Mouse (Mus musculus) liver, embryonic 13.5 days (tissue): ENCODE data around the gene Natd1. TPM values are rescaled to one million over a fixed set of nuclear protein-coding genes. Genes with fewer than 3 reads are reported as not detected.

Experiments
- ATAC-seq: fragments of 200-750 bp; cut with Nextera tagmentation; 2 replicates; pipeline ENCODE4 v1.8.0; 2017; ENCODE audit warnings: low read depth, mild to moderate bottlenecking, moderate number of reproducible peaks, moderate library complexity
- DNase-seq: peaks from one replicate; pipeline ENCODE4 v3.0.0; 2022
- H3K27ac ChIP-seq: fragments of 300-500 bp; sonication (generic); 2 replicates; pipeline ENCODE4 v1.5.1; 2015; ENCODE audit warnings: moderate library complexity, mild to moderate bottlenecking, inconsistent platforms
- H3K27me3 ChIP-seq: fragments of 300-500 bp; sonication (generic); 2 replicates; pipeline ENCODE4 v1.6.1; 2015; ENCODE audit warnings: mild to moderate bottlenecking, inconsistent platforms
- H3K36me3 ChIP-seq: fragments of 300-500 bp; sonication (generic); 2 replicates; pipeline ENCODE4 v1.6.1; 2015; ENCODE audit warnings: mild to moderate bottlenecking, inconsistent platforms
- H3K4me1 ChIP-seq: fragments of 300-500 bp; sonication (generic); replicated peaks from 2 replicates; pipeline ENCODE4 v1.6.1; 2015; ENCODE audit warnings: inconsistent platforms
- H3K4me2 ChIP-seq: fragments of 300-500 bp; sonication (generic); 2 replicates; pipeline ENCODE4 v1.6.1; 2015; ENCODE audit warnings: inconsistent platforms, mild to moderate bottlenecking, moderate library complexity
- H3K4me3 ChIP-seq: fragments of 300-500 bp; sonication (generic); replicated peaks from 2 replicates; pipeline ENCODE4 v1.5.1; 2015; ENCODE audit warnings: mild to moderate bottlenecking, inconsistent platforms
- H3K9ac ChIP-seq: fragments of 300-500 bp; sonication (generic); 2 replicates; pipeline ENCODE4 v1.6.1; 2015; ENCODE audit warnings: mild to moderate bottlenecking, inconsistent platforms
- H3K9me3 ChIP-seq: fragments of 300-500 bp; sonication (generic); replicated peaks from 2 replicates; pipeline ENCODE4 v1.6.1; 2016; ENCODE audit warnings: inconsistent platforms
- WGBS: fragments of 180-500 bp; shearing (Covaris S2); methylation state at CpG from one replicate; pipeline ENCODE4 v1.1.7; 2015; ENCODE audit not compliant: insufficient replicate concordance; 5-methylcytosine and 5-hydroxymethylcytosine counted together
- polyA plus RNA-seq: library from polyadenylated mRNA; unstranded; fragments of >200 nt; fragmentation: Nextera tagmentation; extraction: Ambion mirVana; gene quantifications from 2 replicates; pipeline ENCODE4 v1.2.1, GENCODE M21; 2015

Gene Natd1
- polyA plus RNA-seq, 1 experiment from 2014 or later: 8.6 TPM

DNA sequence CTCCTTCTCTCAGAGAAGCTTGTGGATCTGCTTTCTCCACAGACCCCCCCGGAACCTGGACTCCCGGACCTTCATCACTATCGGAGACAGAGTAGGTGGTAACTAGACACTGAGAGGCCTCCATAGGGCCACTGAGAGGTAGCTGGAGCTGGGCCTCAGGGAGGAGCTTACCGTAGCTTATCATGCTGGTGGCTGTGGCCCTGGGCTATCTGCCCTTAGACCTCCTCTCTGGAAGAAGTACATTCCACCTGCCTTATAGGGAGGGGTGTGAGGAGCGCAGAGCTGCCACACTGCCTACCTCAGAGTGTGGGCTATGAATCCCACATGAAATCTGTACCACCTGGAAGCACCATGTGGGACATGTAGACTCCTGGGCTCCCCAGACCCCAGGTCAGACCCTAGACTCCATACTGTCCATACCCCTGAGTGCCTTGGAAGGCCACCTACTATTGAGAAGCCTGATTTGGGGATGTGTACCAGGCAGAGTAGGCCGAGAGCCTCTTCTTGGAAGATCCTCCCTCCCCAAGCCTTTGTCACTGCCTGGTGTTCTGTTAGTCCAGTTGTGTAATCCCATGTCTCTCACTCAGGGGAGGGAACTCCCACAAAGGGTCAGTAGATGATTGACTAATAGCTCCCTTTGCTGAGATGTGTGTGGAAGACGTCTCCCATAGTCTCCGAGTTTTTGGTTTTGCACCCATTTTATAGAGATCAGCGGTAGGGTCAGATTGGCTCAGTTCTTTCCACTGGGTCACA, 27.9 kb upstream of the Natd1 start:
- 54% methylated on average over 9 of the region's 9 CpGs for WGBS
- Histone ChIP-seq H3K27me3 (no peaks in the 10 kb centered on the region), H3K4me2 (peak overlapping the region; percentile 82), H3K4me1 (peaks cover 60% of the 10 kb centered on the region), H3K27ac (peak overlapping the region; percentile 92), H3K4me3 (peak overlapping the region; percentile 56), H3K9me3 (no peaks in the 10 kb centered on the region), H3K9ac (peak overlapping the region; percentile 75), H3K36me3 (peaks cover 99% of the 10 kb centered on the region)
- ATAC-seq: peak; percentile 91
- peak; percentile 65 for DNase-seq

DNA sequence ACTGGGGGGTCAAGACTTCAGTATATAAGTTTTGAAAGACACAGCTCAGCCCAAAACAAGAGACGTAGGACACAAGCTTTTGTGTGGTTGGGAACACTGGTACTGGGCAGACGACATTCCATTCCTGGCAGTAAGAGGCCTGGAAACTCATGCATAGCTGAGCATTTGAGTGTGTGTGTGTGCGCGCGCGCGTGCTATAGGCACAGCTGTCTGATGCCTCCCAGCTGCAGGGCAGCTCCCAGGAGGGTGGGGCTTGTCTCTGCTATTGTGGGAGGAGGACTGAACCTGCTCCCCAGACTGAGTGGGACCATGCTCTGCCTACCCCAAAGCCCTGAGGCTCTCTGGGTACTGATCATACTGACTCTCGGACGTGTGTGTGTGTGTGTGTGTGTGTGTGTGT, 26.8 kb upstream of the Natd1 start:
- Histone ChIP-seq H3K9ac (peak overlapping the region; percentile 75), H3K4me2 (peak overlapping the region; percentile 82), H3K9me3 (no peaks in the 10 kb centered on the region), H3K27ac (peak overlapping the region; percentile 92), H3K4me3 (peak overlapping the region; percentile 56), H3K36me3 (peaks cover 99% of the 10 kb centered on the region), H3K4me1 (peaks cover 71% of the 10 kb centered on the region), H3K27me3 (no peaks in the 10 kb centered on the region)
- DNase-seq (peak; percentile 62), ATAC-seq (peak; percentile 76)
- WGBS: 63% methylated on average over 9 of the region's 9 CpGs

DNA sequence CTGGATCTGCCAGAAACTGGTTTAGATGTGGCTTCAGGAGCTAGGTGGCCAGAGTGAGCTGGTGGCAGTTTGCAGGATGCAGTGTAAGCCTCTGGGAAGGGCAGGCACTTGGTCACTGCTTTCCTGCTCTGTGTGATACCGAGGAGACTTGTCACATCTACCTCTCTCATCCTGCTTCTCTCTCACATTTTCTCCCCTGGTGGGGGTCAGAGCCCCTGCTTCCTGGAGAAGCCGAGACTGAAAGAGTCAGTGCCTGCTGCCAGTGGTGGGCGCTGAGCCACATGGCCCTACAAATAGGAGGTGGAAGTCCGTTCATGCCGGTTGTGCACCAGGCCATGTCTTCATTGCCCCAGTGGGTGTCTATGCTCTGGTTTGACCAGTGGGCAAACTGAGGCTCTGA, 26.0 kb upstream of the Natd1 start:
- WGBS: 82% methylated on average over 5 of the region's 5 CpGs
- H3K9me3 ChIP-seq: no peaks in the 10 kb centered on the region
- no peak for ATAC-seq
- peak overlapping the region; percentile 75 for H3K9ac ChIP-seq
- H3K4me2 ChIP-seq: peak overlapping the region; percentile 82
- no peak for DNase-seq
- no peaks in the 10 kb centered on the region for H3K27me3 ChIP-seq
- H3K27ac ChIP-seq: peak overlapping the region; percentile 92
- no peak overlapping the region for H3K4me3 ChIP-seq
- H3K36me3 ChIP-seq: peaks cover 95% of the 10 kb centered on the region
- peaks cover 79% of the 10 kb centered on the region for H3K4me1 ChIP-seq

DNA sequence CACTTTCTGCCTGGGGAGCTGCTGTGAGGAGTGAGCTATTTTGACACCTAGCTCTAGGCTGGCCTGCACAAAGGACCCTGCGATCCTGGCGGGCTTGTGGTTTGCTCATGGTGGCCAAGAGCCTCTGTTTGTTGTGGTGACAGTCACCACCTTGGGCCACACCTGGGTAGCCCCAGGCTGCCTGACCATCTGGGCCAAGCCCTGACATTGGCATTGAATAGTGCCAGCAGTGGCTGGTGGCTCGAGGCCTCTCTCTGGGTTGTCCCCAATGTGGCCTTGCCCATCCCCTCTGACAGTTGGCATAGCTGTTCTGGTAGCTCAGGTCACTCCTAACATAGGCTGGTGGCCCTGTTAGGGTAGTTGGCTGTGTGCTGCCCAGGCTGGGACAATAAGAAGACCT, 24.9 kb upstream of the Natd1 start:
- H3K36me3 ChIP-seq: peaks cover 88% of the 10 kb centered on the region
- no peak for ATAC-seq
- no peaks in the 10 kb centered on the region for H3K27me3 ChIP-seq
- no peak overlapping the region for H3K4me2 ChIP-seq
- DNase-seq: no peak
- 0 out of 2 replicates have a peak overlapping the region, but pooled peaks have one; percentile 26 for H3K9ac ChIP-seq
- H3K4me1 ChIP-seq: peaks cover 89% of the 10 kb centered on the region
- no peak overlapping the region for H3K4me3 ChIP-seq
- H3K9me3 ChIP-seq: no peaks in the 10 kb centered on the region
- 87% methylated on average over 3 of the region's 3 CpGs for WGBS
- H3K27ac ChIP-seq: peak overlapping the region; percentile 53

DNA sequence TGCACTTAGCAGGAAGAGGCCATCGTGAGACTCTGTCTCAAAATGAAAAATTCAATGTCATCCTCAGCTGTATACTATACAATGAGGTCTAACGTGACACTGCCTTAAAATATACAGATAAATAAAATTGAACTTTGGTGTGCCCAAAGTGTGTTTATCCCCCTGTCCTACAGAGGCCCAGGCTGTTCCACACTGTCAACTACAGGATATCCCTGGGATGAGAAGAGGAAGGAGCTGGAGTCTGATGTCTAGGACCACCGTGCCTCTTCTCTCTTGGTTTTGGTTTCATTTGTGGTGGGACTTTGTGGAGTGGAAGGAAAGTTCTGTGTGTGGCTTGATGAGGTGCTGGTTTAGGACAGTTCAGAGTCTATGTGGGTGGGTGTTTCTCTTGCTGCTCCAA, 23.1 kb upstream of the Natd1 start:
- DNase-seq (no peak), ATAC-seq (no peak)
- Histone ChIP-seq H3K27me3 (no peaks in the 10 kb centered on the region), H3K27ac (peak overlapping the region; percentile 99), H3K9me3 (no peaks in the 10 kb centered on the region), H3K4me2 (peak overlapping the region; percentile 87), H3K36me3 (peaks cover 80% of the 10 kb centered on the region), H3K4me1 (peaks cover 99% of the 10 kb centered on the region), H3K9ac (peak overlapping the region; percentile 29; the same call in 1 of the 2 replicates), H3K4me3 (no peak overlapping the region)
- 56% methylated on average over 3 of the region's 3 CpGs for WGBS

DNA sequence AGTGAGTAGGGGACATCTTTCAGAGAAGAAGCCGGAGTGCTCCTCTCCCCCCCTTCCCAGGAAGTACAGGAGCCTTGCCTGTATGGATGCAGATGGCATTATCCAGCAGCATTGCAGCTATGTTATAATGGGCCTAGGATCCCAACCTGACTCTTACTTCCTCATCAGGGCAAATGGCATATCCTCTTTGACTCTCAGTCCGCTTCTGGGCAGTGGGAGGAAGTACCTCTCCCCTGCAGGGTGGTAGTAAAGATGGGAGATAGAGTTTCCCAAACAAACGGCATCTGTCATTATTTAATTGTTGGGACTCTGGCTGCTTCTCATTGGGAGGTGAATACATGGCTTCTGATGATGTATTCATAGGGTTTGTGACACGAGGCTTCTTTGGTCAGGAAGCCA, 21.4 kb upstream of the Natd1 start:
- peaks cover 64% of the 10 kb centered on the region for H3K36me3 ChIP-seq
- peak overlapping the region; percentile 87 for H3K4me2 ChIP-seq
- ATAC-seq (no peak), DNase-seq (no peak)
- no peaks in the 10 kb centered on the region for H3K27me3 ChIP-seq
- H3K9me3 ChIP-seq: no peaks in the 10 kb centered on the region
- WGBS: 40% methylated on average over 4 of the region's 4 CpGs
- H3K4me3 ChIP-seq: peak overlapping the region; percentile 95
- peaks cover 88% of the 10 kb centered on the region for H3K4me1 ChIP-seq
- peak overlapping the region; percentile 99 for H3K27ac ChIP-seq
- H3K9ac ChIP-seq: peak overlapping the region; percentile 74

DNA sequence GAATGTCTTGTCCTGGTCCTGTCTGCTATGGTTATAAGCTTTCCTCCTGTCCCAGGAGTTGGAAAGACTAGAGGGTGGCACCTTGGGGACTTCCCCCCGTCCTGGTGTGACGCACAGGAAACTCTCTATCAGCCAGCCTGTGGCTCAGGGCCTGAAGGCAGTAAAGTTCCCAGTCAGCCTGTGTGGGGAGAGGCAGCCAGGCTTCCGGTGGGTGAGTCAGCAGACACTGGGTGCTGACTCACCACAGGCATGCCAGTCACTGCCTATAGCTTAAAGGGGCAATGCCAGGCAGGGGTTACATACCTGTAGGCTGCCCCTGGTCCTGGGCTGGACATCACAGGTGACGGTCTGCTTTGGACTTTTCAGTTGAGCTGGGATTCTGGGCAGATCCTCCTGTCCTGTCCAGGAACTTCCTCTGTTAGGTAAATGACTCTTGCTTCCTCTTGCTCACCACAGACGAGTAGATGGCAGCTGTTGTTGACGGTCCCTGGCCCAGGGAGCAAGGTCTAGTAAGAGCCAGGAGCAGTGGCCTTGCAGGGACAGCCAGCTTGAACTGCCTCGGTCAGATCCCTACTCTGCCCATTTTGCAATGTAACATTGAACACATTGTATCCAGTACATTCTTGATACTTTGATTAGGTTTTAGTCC, 20.9 kb upstream of the Natd1 start:
- WGBS: 16% methylated on average over 7 of the region's 7 CpGs
- ATAC-seq (peak; percentile 82), DNase-seq (peak; percentile 87)
- no peaks in the 10 kb centered on the region for H3K27me3 ChIP-seq
- H3K9ac ChIP-seq: peak overlapping the region; percentile 74
- H3K4me1 ChIP-seq: peaks cover 88% of the 10 kb centered on the region
- peak overlapping the region; percentile 99 for H3K27ac ChIP-seq
- H3K4me3 ChIP-seq: peak overlapping the region; percentile 95
- peak overlapping the region; percentile 87 for H3K4me2 ChIP-seq
- peaks cover 59% of the 10 kb centered on the region for H3K36me3 ChIP-seq
- no peaks in the 10 kb centered on the region for H3K9me3 ChIP-seq

DNA sequence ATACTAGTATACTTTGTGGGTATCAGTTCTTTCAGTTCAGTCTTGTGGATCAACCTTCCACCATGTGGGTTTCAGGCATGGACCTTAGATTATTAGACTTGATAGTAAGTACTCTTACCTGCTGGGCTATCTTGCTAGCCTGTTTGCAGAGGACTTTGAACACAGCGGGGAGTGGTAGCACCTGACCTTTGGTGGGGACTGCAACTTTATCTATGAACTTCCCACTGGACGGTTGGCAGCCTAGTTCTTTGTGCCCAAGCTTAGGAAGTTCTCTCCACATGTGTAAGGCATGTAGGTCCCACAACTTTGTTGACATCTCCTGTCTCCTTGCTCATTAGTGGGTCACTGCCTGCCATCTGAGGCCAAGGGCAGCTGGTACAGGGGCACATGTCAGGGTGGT, 20.2 kb upstream of the Natd1 start:
- H3K9ac ChIP-seq: peak overlapping the region; percentile 74
- DNase-seq (no peak), ATAC-seq (no peak)
- H3K4me3 ChIP-seq: peak overlapping the region; percentile 95
- peaks cover 88% of the 10 kb centered on the region for H3K4me1 ChIP-seq
- no peaks in the 10 kb centered on the region for H3K9me3 ChIP-seq
- 32% methylated on average over 2 of the region's 2 CpGs for WGBS
- H3K27ac ChIP-seq: peak overlapping the region; percentile 99
- H3K36me3 ChIP-seq: peaks cover 52% of the 10 kb centered on the region
- H3K4me2 ChIP-seq: peak overlapping the region; percentile 87
- H3K27me3 ChIP-seq: no peaks in the 10 kb centered on the region

DNA sequence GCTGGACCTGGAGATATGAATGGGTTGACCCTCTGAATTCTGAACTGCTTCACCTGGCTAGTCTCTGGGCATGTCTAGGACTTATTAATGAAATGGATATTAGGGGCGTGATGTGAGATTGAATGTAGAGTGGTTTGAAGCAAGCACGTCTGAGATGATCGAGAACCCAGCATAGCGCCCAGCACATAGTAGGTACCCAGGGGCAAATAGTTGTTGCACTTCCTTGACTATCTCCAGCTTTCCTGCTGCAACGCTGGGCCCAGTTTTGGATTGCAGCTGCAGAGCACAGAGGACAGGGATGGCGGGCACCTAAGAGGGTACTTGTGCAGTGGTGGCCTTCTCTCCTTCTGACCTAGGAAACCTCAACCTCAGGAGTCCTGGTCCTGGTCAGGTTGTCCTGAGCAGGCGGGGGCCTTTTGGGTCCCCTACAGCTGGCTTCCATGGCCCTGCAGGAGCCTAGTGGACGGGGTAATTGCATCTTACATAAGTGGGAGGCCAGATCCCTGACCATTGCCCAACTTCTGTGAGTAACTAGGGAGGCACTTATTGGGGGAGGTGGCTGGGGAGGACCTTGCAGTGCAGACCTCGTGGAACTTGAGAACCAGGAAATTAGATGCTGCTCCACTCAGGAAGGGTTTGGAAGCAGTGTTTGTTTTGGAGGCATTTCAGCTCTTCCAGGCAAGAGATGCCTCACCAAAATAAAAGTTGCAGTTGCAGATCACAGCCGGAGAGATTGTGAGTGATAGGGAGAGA, 18.8 kb upstream of the Natd1 start:
- Histone ChIP-seq H3K4me3 (peak overlapping the region; percentile 95), H3K4me1 (peaks cover 77% of the 10 kb centered on the region), H3K9me3 (no peaks in the 10 kb centered on the region), H3K36me3 (peaks cover 38% of the 10 kb centered on the region), H3K4me2 (peak overlapping the region; percentile 88), H3K9ac (peak overlapping the region; percentile 99), H3K27ac (peak overlapping the region; percentile 94), H3K27me3 (no peaks in the 10 kb centered on the region)
- DNase-seq (no peak), ATAC-seq (no peak)
- WGBS: 59% methylated on average over 10 of the region's 10 CpGs

DNA sequence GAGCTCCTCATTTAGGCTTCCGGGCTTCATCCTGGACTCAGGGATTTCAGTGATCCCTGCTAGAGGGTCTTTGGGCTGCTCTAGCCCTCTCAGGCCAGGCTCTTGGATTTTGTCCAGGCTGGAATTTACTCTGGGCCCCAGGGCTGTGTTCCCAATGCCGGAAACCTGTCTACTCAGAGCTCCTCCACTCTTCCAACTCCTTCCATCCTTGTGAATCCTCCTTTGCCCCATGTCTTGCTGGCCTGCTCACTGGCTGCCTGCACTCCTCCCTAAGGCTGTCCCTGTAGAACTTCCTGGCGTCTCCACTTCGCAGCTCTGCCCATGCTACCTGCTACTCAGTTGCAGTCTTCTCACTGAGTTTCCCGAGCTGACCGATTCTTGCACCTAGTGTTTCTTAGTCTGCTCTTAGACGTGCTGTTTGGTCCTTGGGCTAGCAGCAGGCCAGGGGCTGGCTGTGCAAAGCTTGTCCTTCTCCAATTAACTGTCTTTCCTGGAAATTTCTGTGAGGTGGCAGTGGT, 18.0 kb upstream of the Natd1 start:
- Histone ChIP-seq H3K9ac (peak overlapping the region; percentile 99), H3K4me2 (peak overlapping the region; percentile 88), H3K27ac (peak overlapping the region; percentile 94), H3K36me3 (peaks cover 30% of the 10 kb centered on the region), H3K4me3 (peak overlapping the region; percentile 95), H3K4me1 (peaks cover 76% of the 10 kb centered on the region), H3K27me3 (no peaks in the 10 kb centered on the region), H3K9me3 (no peaks in the 10 kb centered on the region)
- no peak for DNase-seq
- WGBS: 3% methylated on average over 7 of the region's 7 CpGs
- no peak for ATAC-seq
